Mouse (Mus musculus): ENCODE results near the gene Sbpl. TPM values are rescaled to one million over a fixed set of nuclear protein-coding genes. Genes with fewer than 3 reads are reported as not detected.
"Not testable (repeated sequence)": the region's sequence is repeated elsewhere in the genome, so short reads cannot be mapped to it uniquely, and the experiment has no call there.

The Sbpl gene
- total RNA-seq, 2 experiments from 2014 or later: not detected

- intact Hi-C loops (cut with DNase I): no loop called here
- DNase-seq: no peak
Measured at GRCm38 (mm10) chr17:23961573-23962122, 6.6 kb upstream of the Sbpl start.

GRCm38 (mm10) chr17:23960084-23960738 lies 5.1 kb upstream of the Sbpl start:
- DNase-seq: peak; percentile 82 to 88
- intact Hi-C loops (cut with DNase I): loop anchor here (1.0 kb wide), 3 partner anchors 86 to 186 kb away; no protein-coding TSS in a partner anchor

- intact Hi-C loops (cut with DNase I); DNase-seq: not testable (repeated sequence)
Measured at GRCm38 (mm10) chr17:23950828-23951227, 4.2 kb downstream of the Sbpl start.

- intact Hi-C loops (cut with DNase I): no loop called here
- DNase-seq: peak in 1 of 2 experiments; percentile 12
Measured at GRCm38 (mm10) chr17:23949068-23949467, 6.0 kb downstream of the Sbpl start.

- intact Hi-C loops (cut with DNase I); DNase-seq: not testable (repeated sequence)
Measured at GRCm38 (mm10) chr17:23947486-23947885, 7.6 kb downstream of the Sbpl start.

- no peak for DNase-seq
- intact Hi-C loops (cut with DNase I): no loop called here
Measured at GRCm38 (mm10) chr17:23941372-23941771, 13.7 kb downstream of the Sbpl start, which contains the start of gene Sbp. Sbp (plus strand) TSS chr17:23941672.

- intact Hi-C loops (cut with DNase I): no loop called here
- no peak for DNase-seq
Measured at GRCm38 (mm10) chr17:23931157-23931556, 23.9 kb downstream of the Sbpl start.

- DNase-seq: peak; percentile 66 to 76
- intact Hi-C loops (cut with DNase I): no loop called here
Measured at GRCm38 (mm10) chr17:23925090-23925493, 30.0 kb downstream of the Sbpl start.

- DNase-seq: peak; percentile 94 to 95
Measured at GRCm38 (mm10) chr17:23924531-23925007, 30.5 kb downstream of the Sbpl start.

GRCm38 (mm10) chr17:23917158-23917557 lies 37.9 kb downstream of the Sbpl start, which contains the start of gene Dcpp3:
Dcpp3 (plus strand) TSS chr17:23917458.
- DNase-seq; intact Hi-C loops (cut with DNase I): not testable (repeated sequence)

More at GRCm38 (mm10) chr17:23924531-23925007, 30.5 kb downstream of the Sbpl start:
- intact Hi-C loops (cut with DNase I): no loop called here

Other genes starting within 250 kb of the Sbpl start
- gene 1520401A03Rik, start 232.5 kb downstream of the Sbpl start, total RNA-seq (2021): not detected
- 1 to 10 TPM; 7.7 to 9.3 TPM for gene Pkmyt1, start 228.9 kb downstream of the Sbpl start, total RNA-seq (2021)
- 10 to 100 TPM; 17.5 to 22.0 TPM for gene Paqr4, start 214.4 kb downstream of the Sbpl start, total RNA-seq (2021)
- gene Kremen2, start 209.4 kb downstream of the Sbpl start, total RNA-seq (2021): not detected
- gene Flywch1, start 183.7 kb downstream of the Sbpl start, total RNA-seq (2021): 10 to 100 TPM; 31.2 to 32.1 TPM
- gene Flywch2, start 169.2 kb downstream of the Sbpl start, total RNA-seq (2021): 1 to 10 TPM; 2.3 to 2.4 TPM
- gene Srrm2, start 164.7 kb downstream of the Sbpl start, total RNA-seq (2021): 100 to 1,000 TPM; 230 to 231 TPM
- gene Elob, start 126.1 kb downstream of the Sbpl start, total RNA-seq (2021): 100 to 1,000 TPM; 379 to 407 TPM
- gene Prss33, start 119.2 kb downstream of the Sbpl start, total RNA-seq (2021): not detected
- gene Prss32, start 111.4 kb downstream of the Sbpl start, total RNA-seq (2021): not detected
- gene Prss41, start 111.1 kb downstream of the Sbpl start, total RNA-seq (2021): not detected
- not detected for gene Prss21, start 87.2 kb downstream of the Sbpl start, total RNA-seq (2021)
- not detected for gene Dcpp1, start 74.4 kb downstream of the Sbpl start, total RNA-seq (2021)
- not detected for gene Dcpp2, start 74.4 kb downstream of the Sbpl start, total RNA-seq (2021)
- gene Dcpp3, start 37.8 kb downstream of the Sbpl start, total RNA-seq (2021): not detected
- gene Sbp, start 13.6 kb downstream of the Sbpl start, total RNA-seq (2021): not detected
- gene Prss30, start 25.3 kb upstream of the Sbpl start, total RNA-seq (2021): not detected
- gene Prss22, start 42.8 kb upstream of the Sbpl start, total RNA-seq (2021): not detected
- not detected for gene Prss27, start 82.9 kb upstream of the Sbpl start, total RNA-seq (2021)
- 10 to 100 TPM; 19.5 to 20.8 TPM for gene Kctd5, start 118.2 kb upstream of the Sbpl start, total RNA-seq (2021)
- gene Pdpk1, start 195.7 kb upstream of the Sbpl start, total RNA-seq (2021): 10 to 100 TPM; 49.4 to 52.9 TPM
- 10 to 100 TPM; 20.7 to 22.8 TPM for gene Amdhd2, start 208.5 kb upstream of the Sbpl start, total RNA-seq (2021)
- gene Atp6v0c, start 214.4 kb upstream of the Sbpl start, total RNA-seq (2021): 100 to 1,000 TPM; 275 to 284 TPM

All from heart, postnatal 10 days (tissue).